Mouse (Mus musculus) layer of hippocampus, adult 8-10 months (tissue): ENCODE measurements around the gene Hist1h4k. TPM values are rescaled to one million over a fixed set of nuclear protein-coding genes. Genes with fewer than 3 reads are reported as not detected.
"Not testable (repeated sequence)": the region's sequence is repeated elsewhere in the genome, so short reads cannot be mapped to it uniquely, and the experiment has no call there.

ENCODE experiments used
- DNase-seq, 2 experiments: peaks; one replicate each; pipeline ENCODE4 v3.0.0; 2022; ENCODE audit warnings: low spot score in 2 of 2
- total RNA-seq, 4 experiments: library from RNA; stranded (reverse); gene quantifications; 2 replicates each; pipeline ENCODE4 v1.2.4; 2022

Gene Hist1h4k
- total RNA-seq: 100 to 1,000 TPM; 228 to 277 (median 247) TPM

- peak; percentile 89 to 94 for DNase-seq
These were observed at the start of gene Hist1h4k for GRCm38 (mm10) chr13:21750159-21751017. Hist1h4k (minus strand) TSS chr13:21750505.

DNA sequence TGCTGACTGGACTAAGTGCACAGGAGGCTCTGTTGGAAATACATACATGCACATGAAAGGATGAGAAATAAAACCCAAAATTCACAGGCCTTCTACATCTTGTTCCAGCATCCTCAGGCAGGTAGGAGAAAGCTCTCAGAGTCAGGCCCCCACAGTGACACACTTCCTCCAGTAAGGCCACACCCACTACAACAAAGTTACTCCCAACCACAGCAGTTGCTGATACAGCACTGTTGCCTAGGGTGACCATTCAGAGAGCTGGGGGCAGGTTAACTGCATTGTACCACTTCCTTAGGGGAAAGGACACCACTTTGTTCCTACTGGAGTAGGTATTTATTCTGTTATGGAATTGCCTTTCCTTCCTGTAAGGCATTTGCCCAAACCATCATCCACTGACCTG is 46.9 kb upstream of the Hist1h4k start:
- not testable (repeated sequence) for DNase-seq

GRCm38 (mm10) chr13:21795584-21795983 is 45.3 kb upstream of the Hist1h4k start:
- no peak for DNase-seq

DNA sequence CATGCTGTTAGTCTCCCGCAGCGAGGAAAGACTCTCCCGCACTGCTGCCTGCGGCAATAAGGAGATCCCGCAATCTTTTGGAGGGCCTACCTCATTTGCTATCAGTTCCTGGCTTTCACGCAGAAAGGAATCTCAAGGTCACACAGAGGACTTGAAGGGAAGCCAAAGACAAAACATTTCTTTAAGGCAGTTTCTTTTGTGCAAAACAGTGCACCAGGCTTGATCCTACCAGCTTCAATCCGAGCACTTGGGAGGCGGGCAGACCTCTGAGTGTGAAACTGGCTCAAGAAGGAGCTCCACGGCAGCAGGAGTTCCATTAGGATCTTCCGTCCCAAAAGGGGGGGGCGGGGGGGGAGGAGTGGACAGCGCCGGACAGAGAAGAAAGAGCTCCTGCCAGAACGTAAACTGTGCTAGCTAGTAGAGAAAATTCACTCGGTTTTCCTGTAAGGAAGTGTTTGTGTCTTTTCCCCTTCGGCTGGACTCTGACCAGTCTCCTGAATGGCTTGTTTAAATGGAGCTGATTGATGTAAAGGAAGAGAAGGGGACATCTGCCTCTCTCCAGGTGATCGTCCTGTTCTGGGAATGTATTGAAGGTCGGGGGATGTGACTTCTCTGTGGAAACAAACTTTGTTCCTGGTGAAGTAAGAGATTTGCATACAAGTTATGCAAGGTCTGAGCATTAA is 40.4 kb upstream of the Hist1h4k start:
- DNase-seq: no peak

DNA sequence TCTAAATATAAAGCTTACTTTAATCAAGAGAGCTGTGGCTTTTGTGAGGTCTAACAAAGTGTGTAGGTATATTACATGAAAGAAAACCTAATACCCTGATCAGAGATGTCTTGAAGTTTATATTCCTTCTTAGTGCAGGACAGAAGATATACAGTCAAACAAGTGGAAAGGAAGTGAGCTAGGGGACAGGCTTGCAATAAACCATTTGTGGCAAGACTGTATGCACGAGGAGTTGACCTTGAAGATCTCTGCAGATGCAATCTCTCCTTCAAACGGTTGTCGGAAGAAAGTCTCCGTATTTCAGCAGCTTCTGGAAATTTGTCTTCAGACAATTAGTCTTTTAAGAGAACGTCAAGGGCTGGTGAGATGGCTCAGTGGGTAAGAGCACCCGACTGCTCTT is 39.6 kb upstream of the Hist1h4k start:
- DNase-seq: no peak

GRCm38 (mm10) chr13:21787760-21788593 is 37.7 kb upstream of the Hist1h4k start:
- DNase-seq: no peak

DNA sequence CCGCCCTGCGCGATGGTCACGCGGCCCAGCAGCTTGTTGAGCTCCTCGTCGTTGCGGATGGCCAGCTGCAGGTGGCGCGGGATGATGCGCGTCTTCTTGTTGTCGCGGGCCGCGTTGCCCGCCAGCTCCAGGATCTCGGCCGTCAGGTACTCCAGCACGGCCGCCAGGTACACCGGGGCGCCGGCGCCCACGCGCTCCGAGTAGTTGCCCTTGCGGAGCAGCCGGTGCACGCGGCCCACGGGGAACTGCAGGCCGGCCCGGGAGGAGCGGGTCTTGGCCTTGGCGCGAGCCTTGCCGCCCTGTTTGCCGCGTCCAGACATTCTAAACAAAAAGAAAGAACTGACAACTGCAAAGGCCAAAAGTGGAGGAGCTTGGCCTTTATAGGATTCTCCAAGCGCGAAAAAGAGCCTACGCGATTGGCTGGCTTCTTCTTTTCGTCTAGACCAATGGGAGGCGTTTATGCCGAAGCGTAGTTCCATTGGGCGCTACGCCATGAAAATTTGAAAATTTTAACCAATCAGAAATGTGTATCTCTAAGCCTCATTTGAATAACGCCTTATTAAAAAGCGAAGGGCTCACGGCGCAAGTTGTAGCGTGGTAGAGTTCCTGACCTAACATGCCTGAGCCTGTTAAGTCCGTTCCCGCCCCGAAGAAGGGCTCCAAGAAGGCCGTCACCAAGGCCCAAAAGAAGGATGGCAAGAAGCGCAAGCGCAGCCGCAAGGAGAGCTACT is 36.8 kb upstream of the Hist1h4k start, which contains the start of the genes Hist1h2an and Hist1h2bp:
Gene Hist1h2an (minus strand): TSS at position 320 of the 731 bp plus-strand sequence.
Gene Hist1h2bp (plus strand): TSS at position 563 of the 731 bp plus-strand sequence.
- peak; percentile 88 to 93 for DNase-seq

DNA sequence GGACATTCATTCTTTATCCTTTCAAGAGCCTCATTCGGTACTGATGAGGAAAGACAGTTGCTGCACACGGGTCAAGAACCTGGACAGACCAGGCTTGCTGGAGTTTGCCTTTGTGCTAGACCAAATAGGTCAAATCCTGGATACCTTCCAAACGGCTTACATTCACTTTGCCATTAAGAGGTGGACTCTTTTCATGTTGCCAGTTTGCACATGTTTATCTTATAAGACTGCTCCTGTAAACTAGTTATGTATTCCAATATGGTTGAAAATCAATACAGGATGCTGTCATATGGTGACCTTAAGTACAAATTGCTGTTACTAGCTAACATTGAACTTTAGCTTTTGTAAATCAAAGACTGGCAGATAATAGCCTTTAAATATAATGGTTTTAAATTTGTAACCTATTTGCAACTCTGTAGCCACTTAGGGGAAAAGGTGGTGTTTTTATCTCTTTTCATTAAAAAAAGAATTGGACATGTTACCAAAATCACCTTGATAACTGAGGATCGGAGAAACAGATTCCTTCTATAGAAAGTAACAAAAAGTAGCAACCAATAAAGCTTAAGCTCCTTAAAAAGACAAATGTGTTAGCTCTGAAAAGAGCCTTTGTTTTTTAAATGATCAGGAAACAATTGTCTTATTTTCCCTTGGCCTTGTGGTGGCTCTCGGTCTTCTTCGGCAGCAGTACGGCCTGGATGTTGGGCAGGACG is 36.0 kb upstream of the Hist1h4k start:
- DNase-seq: no peak

DNA sequence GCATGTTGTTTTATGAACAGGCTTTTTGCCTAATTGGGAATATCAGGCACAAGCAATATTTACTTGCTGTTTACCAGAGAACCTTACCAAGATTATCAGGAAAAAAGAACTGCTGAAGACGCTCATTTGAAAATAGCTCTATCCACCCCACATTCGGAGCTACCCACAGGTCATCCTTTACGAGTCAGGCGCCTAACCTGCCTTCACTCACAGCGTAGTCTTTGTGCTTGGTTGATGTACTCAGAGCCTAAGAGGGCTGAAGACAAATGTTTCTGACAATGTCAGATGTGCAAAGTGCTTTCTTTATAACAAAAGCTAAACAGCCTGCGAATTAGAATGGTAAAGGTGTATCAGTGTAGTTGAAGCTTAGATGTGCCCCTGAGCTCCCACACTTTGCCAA is 34.0 kb upstream of the Hist1h4k start:
- DNase-seq: no peak

- no peak for DNase-seq
These were observed 33.4 kb upstream of the Hist1h4k start for GRCm38 (mm10) chr13:21783734-21784161.

- peak; percentile 42 to 61 for DNase-seq
These were observed 32.9 kb upstream of the Hist1h4k start, which contains the start of gene Hist1h3i for GRCm38 (mm10) chr13:21783255-21783617. Hist1h3i (minus strand) TSS chr13:21783370.

- not testable (repeated sequence) for DNase-seq
These were observed 32.3 kb upstream of the Hist1h4k start for GRCm38 (mm10) chr13:21782361-21783254.

- DNase-seq: no peak
These were observed 31.3 kb upstream of the Hist1h4k start for GRCm38 (mm10) chr13:21781639-21782038.

DNA sequence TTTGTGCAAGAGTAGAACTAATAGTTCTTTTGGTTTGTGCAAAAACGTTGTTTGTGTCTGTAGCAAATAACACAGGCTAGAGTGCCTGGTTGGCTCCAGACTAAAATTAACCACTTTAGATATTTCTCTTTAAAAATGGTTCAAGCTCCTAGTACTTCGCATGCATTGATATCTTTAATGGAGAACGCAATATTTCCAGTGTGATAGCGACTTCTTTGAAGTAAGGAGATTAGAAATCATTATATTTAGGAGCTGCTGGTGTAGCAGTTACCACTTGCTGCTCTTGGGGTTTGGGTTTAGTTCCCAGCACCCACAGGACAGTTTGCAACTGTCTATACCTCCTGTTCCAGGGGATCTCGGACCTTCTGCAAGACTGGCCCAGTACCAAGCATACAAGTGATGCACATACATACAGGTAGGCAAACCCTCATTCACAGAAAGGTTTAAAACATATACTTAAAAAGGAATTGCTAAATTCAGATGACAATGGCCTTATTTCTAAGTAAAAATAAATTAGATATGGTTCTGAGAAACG is 30.8 kb upstream of the Hist1h4k start:
- no peak for DNase-seq

DNA sequence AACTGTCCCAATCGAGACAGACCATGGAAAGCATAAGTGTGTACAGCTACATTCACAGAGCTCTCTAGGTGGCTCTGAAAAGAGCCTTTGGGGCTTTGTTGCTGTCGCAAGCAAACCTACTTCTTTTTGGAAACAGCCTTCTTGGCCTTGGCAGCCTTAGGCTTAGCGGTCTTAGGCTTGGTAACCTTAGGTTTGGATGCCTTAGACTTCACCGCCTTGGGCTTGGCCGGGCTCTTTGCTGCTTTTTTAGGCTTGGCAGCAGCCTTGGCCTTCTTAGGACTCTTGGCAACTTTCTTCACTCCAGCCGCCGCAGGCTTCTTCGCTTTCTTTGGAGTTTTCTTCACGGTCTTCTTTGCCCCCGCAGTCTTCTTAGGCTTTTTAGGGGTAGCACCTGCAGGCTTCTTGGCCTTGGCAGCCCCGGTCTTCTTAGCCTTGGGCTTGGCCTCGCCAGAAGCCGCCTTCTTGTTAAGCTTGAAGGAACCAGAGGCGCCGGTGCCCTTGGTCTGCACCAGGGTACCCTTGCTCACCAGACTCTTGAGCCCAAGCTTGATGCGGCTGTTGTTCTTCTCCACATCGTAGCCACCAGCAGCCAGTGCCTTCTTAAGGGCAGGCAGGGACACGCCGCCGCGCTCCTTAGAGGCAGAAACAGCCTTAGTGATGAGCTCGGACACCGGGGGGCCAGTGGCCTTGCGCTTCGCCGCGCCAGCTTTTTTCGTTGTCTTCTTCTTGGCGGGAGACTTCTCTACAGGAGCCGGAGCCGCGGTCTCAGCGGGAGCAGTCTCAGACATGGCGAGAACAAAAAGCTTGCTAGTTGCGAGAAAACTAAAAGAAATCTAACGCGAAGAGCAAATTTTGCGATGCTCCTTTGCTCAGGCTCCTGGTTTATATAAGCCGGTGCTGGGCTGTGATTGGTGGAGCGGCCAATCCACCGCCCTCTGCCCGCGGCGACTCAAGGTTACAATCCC is 29.7 kb upstream of the Hist1h4k start, which contains the start of gene Hist1h1b:
Gene Hist1h1b (minus strand): TSS at position 859 of the 965 bp plus-strand sequence.
- peak; percentile 26 to 42 for DNase-seq

- DNase-seq: peak; percentile 63 to 64
These were observed 28.8 kb upstream of the Hist1h4k start for GRCm38 (mm10) chr13:21778814-21779766.
